Mouse (Mus musculus) thymus, adult 2 months (tissue): ENCODE measurements around the gene Caskin1. TPM values are rescaled to one million over a fixed set of nuclear protein-coding genes. Genes with fewer than 3 reads are reported as not detected.
A peak's percentile ranks its signal among the peaks of the same experiment; 100 is the strongest.

Experiments used
- DNase-seq: peaks from one replicate; pipeline ENCODE4 v3.0.0; 2021
- H3K27ac ChIP-seq: fragments of 200-500 bp; 2 replicates; pipeline ENCODE4 v1.5.1; 2012; ENCODE audit warnings: low read length, control low read depth; ENCODE audit not compliant: control insufficient read depth, insufficient read depth
- H3K27me3 ChIP-seq: fragments of 200-500 bp; 2 replicates; pipeline ENCODE4 v1.6.1; 2012; ENCODE audit warnings: mild to moderate bottlenecking, low read length, moderate library complexity, mixed read lengths; ENCODE audit not compliant: control insufficient read depth, insufficient read depth
- H3K36me3 ChIP-seq: fragments of 200-500 bp; 2 replicates; pipeline ENCODE4 v1.6.1; 2012; ENCODE audit warnings: mild to moderate bottlenecking, low read length, moderate library complexity; ENCODE audit not compliant: control insufficient read depth, insufficient read depth
- H3K4me1 ChIP-seq: fragments of 200-500 bp; replicated peaks from 2 replicates; pipeline ENCODE4 v1.6.1; 2012; ENCODE audit warnings: low read length; ENCODE audit not compliant: control insufficient read depth, insufficient read depth
- H3K4me3 ChIP-seq: fragments of 200-500 bp; 2 replicates; pipeline ENCODE4 v1.5.1; 2012; ENCODE audit warnings: mild to moderate bottlenecking, low read length, control low read depth, moderate library complexity; ENCODE audit not compliant: control insufficient read depth, insufficient read depth
- CTCF ChIP-seq: fragments of 200-500 bp; IDR thresholded peaks from 2 replicates; pipeline ENCODE4 v1.5.1; 2012; ENCODE audit warnings: mild to moderate bottlenecking, control low read depth, low read length, moderate library complexity, borderline replicate concordance; ENCODE audit not compliant: control insufficient read depth, poor library complexity, insufficient read depth; ENCODE audit errors: extremely low read depth
- POLR2A ChIP-seq: fragments of 200-500 bp; IDR thresholded peaks from 2 replicates; pipeline ENCODE4 v1.6.1; 2012; ENCODE audit warnings: mild to moderate bottlenecking, low read length, control low read depth, moderate library complexity; ENCODE audit not compliant: control insufficient read depth, poor library complexity, insufficient read depth; ENCODE audit errors: extremely low read depth
- WGBS: fragments of 180-500 bp; shearing (Covaris S2); methylation state at CpG from one replicate; pipeline ENCODE4 v1.1.7; 2018; 5-methylcytosine and 5-hydroxymethylcytosine counted together
- polyA plus RNA-seq: library from polyadenylated mRNA; depleted of rRNA; stranded (reverse); fragments of >200 nt; gene quantifications from 2 replicates; pipeline ENCODE4 v1.2.3, GENCODE M21; 2012

The Caskin1 gene
- polyA plus RNA-seq, 1 experiment, result 0.15 TPM

DNA sequence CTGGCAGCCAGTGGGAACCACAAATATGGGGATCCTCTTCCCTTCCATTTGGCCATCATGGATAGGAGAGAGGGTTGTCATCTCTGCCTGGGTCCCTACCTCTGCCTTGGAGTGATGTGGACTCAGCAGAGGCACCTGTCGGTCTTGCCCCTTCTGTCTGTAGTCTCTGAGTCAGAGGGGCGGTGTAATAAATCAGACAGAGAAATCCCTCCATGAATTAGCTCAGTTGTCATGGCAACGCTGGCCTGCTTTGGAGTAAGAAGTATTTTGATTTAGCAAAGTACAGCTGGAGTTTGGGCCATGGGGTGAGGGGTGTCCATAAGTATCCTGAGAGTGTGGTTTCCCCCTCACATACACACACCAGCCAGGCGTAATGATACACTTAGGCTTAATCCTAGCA is 2.0 kb downstream of the Caskin1 start:
- Histone ChIP-seq H3K27me3 (peaks cover 18% of the 10 kb centered on the region), H3K4me3 (no peak overlapping the region), H3K4me1 (peaks cover 9% of the 10 kb centered on the region; the same call in 1 of the 2 replicates), H3K36me3 (no peaks in the 10 kb centered on the region), H3K27ac (no peak overlapping the region)
- TF ChIP-seq CTCF (no peak), POLR2A (no peak)
- no peak for DNase-seq
- WGBS, result 95% methylated on average over 4 of the region's 4 CpGs

DNA sequence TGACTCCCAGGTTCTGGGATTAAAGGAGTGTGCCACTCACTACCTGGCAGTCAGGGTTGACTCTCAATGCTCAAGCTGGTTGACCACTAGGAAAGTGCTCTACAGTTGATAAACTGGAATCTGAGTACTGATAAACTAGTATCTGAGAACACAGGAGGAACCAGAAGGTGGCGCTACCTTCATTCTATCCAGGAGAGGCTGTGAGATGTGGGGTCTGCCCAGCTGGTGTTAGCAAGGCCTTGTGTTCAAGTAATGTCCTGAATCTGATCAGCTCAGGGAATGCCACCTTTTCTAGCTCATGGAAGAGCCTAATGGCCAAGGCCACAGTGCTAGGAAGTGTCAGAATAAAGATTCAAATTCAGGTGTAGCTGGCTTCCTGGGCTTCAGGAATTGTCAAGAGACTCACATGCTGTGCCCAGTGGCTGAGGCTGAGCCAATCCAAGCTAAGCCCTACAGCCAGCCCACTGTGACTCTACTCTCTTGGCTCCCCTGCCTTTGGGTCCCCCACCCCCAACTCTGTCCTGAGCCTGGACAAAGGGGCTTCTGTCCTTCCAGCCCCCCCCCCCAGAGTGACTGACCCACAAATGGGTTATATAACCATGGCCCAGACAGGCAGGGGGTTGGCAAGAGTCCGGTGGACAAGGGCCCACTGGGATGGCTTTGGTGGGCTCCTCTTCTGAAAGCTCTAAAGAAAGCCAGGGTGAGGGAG is 6.4 kb downstream of the Caskin1 start:
- Histone ChIP-seq H3K27me3 (peaks cover under 1% of the 10 kb centered on the region; the same call in 1 of the 2 replicates), H3K4me3 (no peak overlapping the region), H3K4me1 (no peaks in the 10 kb centered on the region), H3K27ac (no peak overlapping the region), H3K36me3 (no peaks in the 10 kb centered on the region)
- 75% methylated on average over 2 of the region's 2 CpGs for WGBS
- no peak for TF ChIP-seq POLR2A
- TF ChIP-seq CTCF, result no peak
- DNase-seq, result peak; percentile 52

DNA sequence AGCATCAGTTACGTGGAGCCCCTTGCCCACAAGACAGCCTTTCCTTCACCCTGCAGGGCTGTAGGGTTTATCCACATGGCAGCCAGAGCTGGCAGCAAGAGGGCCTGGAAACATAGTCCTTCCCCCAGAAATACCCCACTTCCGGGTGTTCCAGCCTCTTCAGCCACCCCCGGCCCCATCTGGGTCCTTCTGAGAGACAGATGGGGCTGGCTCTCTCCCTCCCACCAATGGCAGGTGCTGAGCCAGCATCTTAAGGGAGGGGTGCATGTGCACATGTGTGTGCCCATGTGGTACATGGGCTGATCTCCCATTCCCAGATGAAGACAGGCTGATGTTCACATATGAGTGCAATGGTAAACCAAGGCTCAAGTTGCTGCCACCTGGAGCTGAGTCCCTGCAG is 7.0 kb downstream of the Caskin1 start:
- no peaks in the 10 kb centered on the region for H3K36me3 ChIP-seq
- H3K27ac ChIP-seq, result no peak overlapping the region
- no peaks in the 10 kb centered on the region for H3K4me1 ChIP-seq
- DNase-seq, result no peak
- no peak overlapping the region for H3K4me3 ChIP-seq
- TF ChIP-seq POLR2A (no peak), CTCF (no peak)
- 85% methylated on average over 3 of the region's 3 CpGs for WGBS
- no peaks in the 10 kb centered on the region; the same call in 1 of the 2 replicates for H3K27me3 ChIP-seq

DNA sequence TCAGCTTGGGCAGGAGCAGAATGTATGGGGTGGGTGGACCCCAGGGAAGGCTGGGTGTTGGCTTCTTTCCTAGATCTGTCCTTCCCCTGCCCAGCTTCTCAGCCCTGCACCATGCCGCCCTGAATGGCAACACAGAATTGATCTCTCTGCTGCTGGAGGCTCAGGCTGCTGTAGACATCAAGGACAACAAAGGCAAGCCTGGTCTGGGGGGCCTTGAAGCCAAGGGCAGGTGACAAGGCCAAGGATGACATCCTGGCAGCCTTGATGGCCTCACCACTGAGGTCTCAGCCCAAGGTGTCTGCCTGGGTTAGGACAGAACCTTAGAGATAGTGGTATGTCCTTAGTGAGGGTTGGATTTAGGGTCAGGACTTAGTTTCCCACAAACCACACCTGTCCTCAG is 7.6 kb downstream of the Caskin1 start:
- Histone ChIP-seq H3K4me3 (no peak overlapping the region), H3K4me1 (no peaks in the 10 kb centered on the region), H3K27ac (no peak overlapping the region), H3K36me3 (no peaks in the 10 kb centered on the region), H3K27me3 (no peaks in the 10 kb centered on the region)
- no peak for TF ChIP-seq POLR2A
- no peak for TF ChIP-seq CTCF
- WGBS, result 96% methylated on average over 1 of the region's 1 CpGs
- DNase-seq, result no peak

DNA sequence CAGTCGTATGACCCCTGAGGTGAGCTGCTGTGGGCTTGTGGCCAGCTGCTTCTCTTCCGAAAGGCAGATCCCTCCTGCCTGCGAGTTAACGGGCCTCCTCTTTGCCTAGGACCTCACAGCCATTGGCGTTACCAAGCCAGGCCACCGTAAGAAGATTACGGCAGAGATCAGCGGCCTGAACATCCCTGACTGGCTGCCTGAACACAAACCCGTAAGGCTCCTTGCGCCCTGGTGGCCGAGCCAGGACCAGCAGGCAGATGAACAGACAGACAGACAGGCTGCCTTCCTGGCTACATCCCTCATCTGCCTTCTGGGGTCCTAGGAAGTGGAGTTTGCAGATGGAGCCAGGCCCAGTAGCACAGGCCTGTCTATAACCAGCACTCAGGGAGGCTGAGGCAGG is 13.8 kb downstream of the Caskin1 start:
- no peaks in the 10 kb centered on the region for H3K36me3 ChIP-seq
- H3K4me3 ChIP-seq, result no peak overlapping the region
- 72% methylated on average over 11 of the region's 11 CpGs for WGBS
- H3K27me3 ChIP-seq, result no peaks in the 10 kb centered on the region
- no peaks in the 10 kb centered on the region for H3K4me1 ChIP-seq
- TF ChIP-seq POLR2A (no peak), CTCF (no peak)
- H3K27ac ChIP-seq, result no peak overlapping the region
- no peak for DNase-seq

DNA sequence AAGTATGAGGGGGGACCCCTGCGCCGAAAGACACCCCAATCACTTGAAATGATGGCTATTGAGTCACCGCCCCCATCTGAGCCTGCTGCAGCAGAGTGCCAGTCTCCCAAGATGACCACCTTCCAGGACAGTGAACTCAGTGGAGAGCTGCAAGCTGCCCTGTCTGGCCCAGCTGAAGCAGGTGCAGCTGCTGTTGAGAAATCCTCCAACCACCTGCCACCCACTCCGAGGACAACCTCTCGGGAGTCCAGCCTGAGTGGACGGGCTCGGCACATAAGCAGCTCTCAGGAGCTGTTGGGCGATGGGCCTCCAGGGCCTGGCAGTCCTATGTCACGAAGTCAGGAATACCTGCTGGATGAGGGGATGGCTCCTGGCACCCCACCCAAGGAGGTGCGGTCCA is 15.7 kb downstream of the Caskin1 start:
- Histone ChIP-seq H3K27me3 (no peaks in the 10 kb centered on the region), H3K4me3 (no peak overlapping the region), H3K36me3 (no peaks in the 10 kb centered on the region), H3K4me1 (no peaks in the 10 kb centered on the region), H3K27ac (no peak overlapping the region)
- 96% methylated on average over 10 of the region's 10 CpGs for WGBS
- TF ChIP-seq CTCF, result no peak
- no peak for TF ChIP-seq POLR2A
- DNase-seq, result no peak
